Mouse (Mus musculus) MEL (cell line): ENCODE data around the gene Ints6. TPM values are rescaled to one million over a fixed set of nuclear protein-coding genes. Genes with fewer than 3 reads are reported as not detected.
A peak's percentile ranks its signal among the peaks of the same experiment; 100 is the strongest.

ENCODE experiments used
- DNase-seq: peaks from one replicate; pipeline ENCODE4 v3.0.0; 2011; ENCODE audit warnings: low read depth, low spot score
- H3K27ac ChIP-seq: 2 replicates; pipeline ENCODE4 v1.5.1; 2012; ENCODE audit warnings: low read depth, mild to moderate bottlenecking, control low read depth, low read length, moderate library complexity; ENCODE audit not compliant: control insufficient read depth
- H3K27me3 ChIP-seq, 2 experiments: fragments of 150-350 bp in 1 of 2; sonication (generic) in 1 of 2; 2 replicates each; pipeline ENCODE4 v1.6.1; 2012; ENCODE audit warnings: low read length in 2 of 2, mild to moderate bottlenecking in 2 of 2, improper control_type of control experiment in 1 of 2, moderate library complexity in 1 of 2; ENCODE audit not compliant: insufficient read depth in 2 of 2, control insufficient read depth in 1 of 2
- H3K36me3 ChIP-seq, 2 experiments: 2 replicates each; pipeline ENCODE4 v1.6.1; 2012 to 2014; ENCODE audit warnings: low read length in 2 of 2, improper control_type of control experiment in 1 of 2, inconsistent platforms in 1 of 2, mild to moderate bottlenecking in 1 of 2; ENCODE audit not compliant: insufficient read depth in 2 of 2, control insufficient read depth in 1 of 2
- H3K4me1 ChIP-seq, 2 experiments: fragments of 150-350 bp in 1 of 2; sonication (generic) in 1 of 2; 2 replicates each; pipeline ENCODE4 v1.6.1; 2012; ENCODE audit warnings: low read length in 2 of 2, improper control_type of control experiment in 1 of 2, mild to moderate bottlenecking in 1 of 2; ENCODE audit not compliant: insufficient read depth in 2 of 2, control insufficient read depth in 1 of 2
- H3K4me3 ChIP-seq, 2 experiments: fragments of 150-350 bp in 1 of 2; sonication (generic) in 1 of 2; 2 replicates each; pipeline ENCODE4 v1.5.1; 2012; ENCODE audit warnings: low read depth in 2 of 2, low read length in 2 of 2, mild to moderate bottlenecking in 2 of 2, moderate library complexity in 2 of 2, control low read depth in 1 of 2, improper control_type of control experiment in 1 of 2; ENCODE audit not compliant: control insufficient read depth in 1 of 2, insufficient read depth in 1 of 2
- H3K79me2 ChIP-seq: 2 replicates; pipeline ENCODE4 v1.6.1; 2012; ENCODE audit warnings: mild to moderate bottlenecking, low read length, moderate library complexity; ENCODE audit not compliant: control insufficient read depth, poor library complexity, insufficient read depth
- H3K9ac ChIP-seq: 2 replicates; pipeline ENCODE4 v1.6.1; 2012; ENCODE audit warnings: low read depth, mild to moderate bottlenecking, control low read depth, low read length, moderate library complexity; ENCODE audit not compliant: control insufficient read depth, poor library complexity, severe bottlenecking
- H3K9me3 ChIP-seq: fragments of 150-350 bp; sonication (generic); replicated peaks from 2 replicates; pipeline ENCODE4 v1.6.1; 2012; ENCODE audit warnings: mild to moderate bottlenecking, low read length, improper control_type of control experiment, moderate library complexity; ENCODE audit not compliant: insufficient read depth
- GABPA ChIP-seq: IDR thresholded peaks from 2 replicates; pipeline ENCODE4 v1.6.1; 2012; ENCODE audit warnings: low read depth, mild to moderate bottlenecking, inconsistent platforms, low read length, improper control_type of control experiment, moderate library complexity
- MAX ChIP-seq: IDR thresholded peaks from 2 replicates; pipeline ENCODE4 v1.6.1; 2011; ENCODE audit warnings: low read length, improper control_type of control experiment
- MYB ChIP-seq: IDR thresholded peaks from 2 replicates; pipeline ENCODE4 v1.6.1; 2011; ENCODE audit warnings: mild to moderate bottlenecking, low read depth, low read length, improper control_type of control experiment
- POLR2AphosphoS5 ChIP-seq: IDR thresholded peaks from 2 replicates; pipeline ENCODE4 v1.6.1; 2012; ENCODE audit warnings: low read depth, borderline replicate concordance, mild to moderate bottlenecking, inconsistent platforms, low read length, moderate library complexity, mixed read lengths
- TAL1 ChIP-seq: IDR thresholded peaks from 2 replicates; pipeline ENCODE4 v1.6.1; 2012; ENCODE audit warnings: mild to moderate bottlenecking, inconsistent platforms, low read length, moderate library complexity, mixed read lengths
- TCF12 ChIP-seq: IDR thresholded peaks from 2 replicates; pipeline ENCODE4 v1.6.1; 2014; ENCODE audit warnings: low read depth, mild to moderate bottlenecking, inconsistent platforms, low read length, improper control_type of control experiment, moderate library complexity
- USF2 ChIP-seq, 2 experiments: IDR thresholded peaks; 2 replicates each; pipeline ENCODE4 v1.6.1; 2011 to 2012; ENCODE audit warnings: improper control_type of control experiment in 2 of 2, low read length in 2 of 2, borderline replicate concordance in 1 of 2, inconsistent platforms in 1 of 2, low read depth in 1 of 2, mild to moderate bottlenecking in 1 of 2; ENCODE audit not compliant: insufficient read depth in 1 of 2
- ZC3H11A ChIP-seq: IDR thresholded peaks from 2 replicates; pipeline ENCODE4 v1.6.1; 2012; ENCODE audit warnings: low read depth, mild to moderate bottlenecking, inconsistent platforms, low read length, improper control_type of control experiment
- ZKSCAN1 ChIP-seq: IDR thresholded peaks from 2 replicates; pipeline ENCODE4 v1.6.1; 2012; ENCODE audit warnings: low read depth, mild to moderate bottlenecking, inconsistent platforms, low read length, improper control_type of control experiment, moderate library complexity
- polyA plus RNA-seq, 2 experiments: library from polyadenylated mRNA; stranded (reverse) in 1 of 2; unstranded in 1 of 2; fragments of >175 nt in 1 of 2; fragments of >200 nt in 1 of 2; gene quantifications; 2 replicates each; pipeline versions ENCODE4 v1.2.1 to v1.2.4; 2012; ENCODE audit warnings: low replicate concordance in 2 of 2, low read depth in 1 of 2; ENCODE audit not compliant: insufficient read length in 2 of 2, insufficient read depth in 1 of 2, missing spikeins in 1 of 2
- total RNA-seq: library from RNA; depleted of rRNA; stranded (reverse); fragments of 300-350 nt; gene quantifications from 2 replicates; pipeline ENCODE4 v1.2.3, GENCODE M21; 2012

Gene Ints6
- total and polyA plus RNA-seq, 3 experiments, result 27.4 to 150 (median 29.1) TPM

DNA sequence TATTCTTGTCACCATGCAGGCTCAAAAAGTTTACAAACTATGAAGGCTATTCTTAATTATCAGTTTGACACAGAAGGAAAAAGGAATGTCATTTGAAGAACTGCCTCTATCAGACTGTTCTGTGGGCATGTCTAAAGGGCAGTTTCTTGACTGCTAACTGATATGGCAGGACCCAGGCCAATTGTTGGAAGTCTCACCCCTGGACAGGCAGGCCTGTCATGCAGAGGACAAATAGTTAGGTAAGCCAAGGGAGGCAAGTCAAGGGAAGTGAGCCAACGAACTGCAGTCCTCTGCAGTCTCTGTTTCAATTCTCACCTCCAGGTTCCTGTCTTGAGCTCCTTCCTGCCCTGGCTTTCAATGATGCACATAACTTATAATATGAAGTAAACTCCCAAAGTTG is 29.1 kb downstream of the Ints6 start:
- H3K36me3 ChIP-seq, result peaks cover 9 to 26% of the 10 kb centered on the region in 2 experiments
- H3K4me3 ChIP-seq, result no peak overlapping the region

DNA sequence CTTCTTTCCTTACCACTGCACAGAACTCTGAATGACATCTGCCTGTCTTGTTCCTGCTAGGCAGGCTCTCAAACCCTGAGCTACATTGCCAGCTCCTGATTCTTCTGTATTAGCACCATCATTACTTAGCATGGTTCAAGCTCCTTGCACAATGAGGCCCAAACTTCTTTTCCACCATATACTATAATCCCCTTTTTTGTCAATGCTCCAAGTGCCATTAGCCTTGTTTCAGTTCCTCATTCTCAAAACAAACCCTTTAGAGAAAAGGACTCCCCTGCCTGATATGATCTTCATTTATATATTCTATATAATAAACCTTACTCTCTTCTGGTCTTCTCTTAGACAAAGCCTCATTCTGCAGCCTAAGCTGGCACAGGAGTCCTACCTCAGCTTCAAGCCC is 36.4 kb downstream of the Ints6 start:
- Histone ChIP-seq H3K36me3 (peaks cover 3 to 17% of the 10 kb centered on the region in 2 experiments), H3K9me3 (no peaks in the 10 kb centered on the region), H3K4me1 (peaks cover 2 to 6% of the 10 kb centered on the region in 2 experiments; a peak in 3 of 4 replicates), H3K9ac (no peak overlapping the region), H3K4me3 (no peak overlapping the region), H3K27me3 (no peaks in the 10 kb centered on the region), H3K79me2 (0 out of 2 replicates have a peak, but pooled peaks cover 4% of the 10 kb centered on the region), H3K27ac (no peak overlapping the region)
- DNase-seq, result peak; percentile 49
- TF ChIP-seq USF2 (IDR thresholded peaks at IDR 0.05; ENCODE audit: borderline replicate concordance in 1 of 2, insufficient read depth in 1 of 2, low read depth in 1 of 2, low read length in 2 of 2), result no peak

More for the DNA sequence above, 29.1 kb downstream of the Ints6 start:
- no peaks in the 10 kb centered on the region for H3K27me3 ChIP-seq
- H3K79me2 ChIP-seq, result peaks cover 1% of the 10 kb centered on the region; the same call in 1 of the 2 replicates
- no peaks in the 10 kb centered on the region for H3K9me3 ChIP-seq
- no peak overlapping the region for H3K9ac ChIP-seq
- H3K4me1 ChIP-seq, result no peaks in the 10 kb centered on the region
- no peak overlapping the region for H3K27ac ChIP-seq
- TF ChIP-seq MYB, result no peak
- DNase-seq, result no peak

DNA sequence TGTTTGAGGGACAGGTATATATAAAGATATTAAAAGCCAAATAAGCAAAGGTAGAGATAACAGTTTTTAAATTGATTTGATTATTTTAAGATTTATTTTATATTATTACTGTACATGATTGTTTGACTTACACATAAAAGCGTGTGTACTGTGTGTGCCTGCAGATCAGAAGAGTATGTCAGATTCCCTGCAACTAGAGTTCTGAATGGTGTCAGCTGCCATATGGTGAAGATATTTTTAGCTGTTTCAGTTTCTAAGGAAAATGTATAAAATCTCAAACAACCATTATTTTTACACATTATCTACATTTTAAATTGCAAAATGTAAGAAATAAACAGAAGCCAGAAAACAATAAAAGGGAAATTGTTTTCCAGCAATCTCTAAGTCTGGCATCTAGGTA is 39.3 kb downstream of the Ints6 start:
- Histone ChIP-seq H3K9me3 (no peaks in the 10 kb centered on the region), H3K27me3 (no peaks in the 10 kb centered on the region), H3K79me2 (peaks cover 5% of the 10 kb centered on the region; the same call in 1 of the 2 replicates), H3K9ac (no peak overlapping the region), H3K36me3 (peaks cover 11 to 17% of the 10 kb centered on the region in 2 experiments), H3K4me1 (peaks cover 2 to 6% of the 10 kb centered on the region in 2 experiments; a peak in 3 of 4 replicates), H3K4me3 (no peak overlapping the region), H3K27ac (no peak overlapping the region)
- TF ChIP-seq ZKSCAN1, result no peak
- no peak for TF ChIP-seq POLR2AphosphoS5
- TF ChIP-seq TCF12, result no peak
- TF ChIP-seq MAX, result no peak
- no peak for TF ChIP-seq TAL1
- no peak for TF ChIP-seq ZC3H11A
- no peak for TF ChIP-seq GABPA
- DNase-seq, result no peak
